Mouse (Mus musculus) fibroblast of lung, adult 2 months (primary cell): Measurements from ENCODE around the gene Tspan3.

ENCODE experiments used
- DNase-seq: peaks from one replicate; pipeline ENCODE4 v3.0.0-alpha.2; 2011; ENCODE audit warnings: low read depth

Tspan3 gene

DNA sequence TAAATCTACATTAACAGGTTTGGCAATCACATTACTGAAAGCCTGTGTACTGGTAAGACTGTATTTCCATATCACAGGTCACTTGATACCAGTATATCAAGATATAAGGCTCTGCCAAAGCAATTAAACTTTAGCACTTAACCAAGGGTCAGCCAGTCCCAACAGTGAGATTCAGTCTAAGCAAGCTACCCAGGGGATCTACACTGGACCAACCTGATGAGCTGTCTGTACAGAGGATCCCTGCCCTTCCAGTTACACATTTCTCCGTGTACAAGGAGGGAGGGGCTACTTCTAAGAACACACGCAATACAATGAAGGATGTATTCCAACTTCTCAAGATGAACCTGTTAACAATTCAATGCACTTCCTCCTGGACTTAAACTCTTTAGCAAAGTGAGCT is 7.2 kb downstream of the Tspan3 start:
- no peak for DNase-seq

- DNase-seq, result no peak
Measured at GRCm38 (mm10) chr9:56154572-56154971, 10.7 kb downstream of the Tspan3 start.

DNA sequence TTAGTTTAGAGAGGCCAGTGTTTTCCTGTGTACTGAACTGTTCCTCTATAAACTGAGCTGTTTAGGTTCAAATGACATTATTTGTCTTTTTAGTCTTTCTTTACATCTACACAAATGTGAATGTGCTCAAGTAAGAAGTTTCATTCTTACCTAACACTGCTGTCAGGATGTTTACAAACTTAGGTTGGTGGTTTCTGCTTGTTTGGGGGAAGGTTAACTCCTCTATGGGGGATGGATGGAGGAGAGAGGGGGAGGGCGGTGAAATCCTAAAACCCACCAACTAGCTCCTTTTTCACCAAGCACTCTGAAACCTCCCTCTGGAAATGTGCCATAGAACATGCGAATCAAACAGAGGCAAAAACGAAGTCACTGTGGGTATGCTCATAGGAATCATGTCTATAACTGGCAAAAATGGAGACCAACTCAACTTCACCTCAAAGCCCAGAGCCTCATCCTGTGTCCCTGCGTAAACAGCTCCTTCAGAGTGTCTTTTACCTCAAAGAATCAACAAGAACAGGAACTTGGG is 12.7 kb downstream of the Tspan3 start:
- DNase-seq, result no peak

GRCm38 (mm10) chr9:56151745-56152481 is 13.4 kb downstream of the Tspan3 start:
- DNase-seq, result peak; percentile 79

GRCm38 (mm10) chr9:56146326-56146923 is 18.9 kb downstream of the Tspan3 start:
- DNase-seq, result no peak

GRCm38 (mm10) chr9:56144366-56145003 is 20.8 kb downstream of the Tspan3 start:
- DNase-seq, result no peak

DNA sequence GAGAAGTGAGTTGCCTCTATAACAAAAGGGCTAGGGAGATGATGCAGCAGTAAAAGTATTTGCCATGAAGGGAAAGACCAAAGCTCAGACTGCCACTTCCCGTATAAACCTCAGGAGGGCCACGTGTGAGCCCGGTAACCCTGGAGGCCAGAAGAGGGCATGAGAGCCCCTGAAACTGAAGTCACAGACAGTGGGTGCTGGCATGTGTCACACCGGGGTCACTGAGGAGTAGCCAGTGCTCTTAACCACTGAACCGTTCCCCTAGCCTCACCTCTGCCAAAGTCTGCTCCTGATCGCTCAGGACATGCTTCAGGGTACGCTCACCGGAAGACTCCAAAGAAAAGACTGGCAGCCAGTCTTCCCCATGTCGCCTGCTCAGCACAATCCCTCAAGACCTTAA is 23.5 kb downstream of the Tspan3 start:
- DNase-seq, result no peak

- no peak for DNase-seq
Measured at GRCm38 (mm10) chr9:56135590-56136197, 29.6 kb downstream of the Tspan3 start.

DNA sequence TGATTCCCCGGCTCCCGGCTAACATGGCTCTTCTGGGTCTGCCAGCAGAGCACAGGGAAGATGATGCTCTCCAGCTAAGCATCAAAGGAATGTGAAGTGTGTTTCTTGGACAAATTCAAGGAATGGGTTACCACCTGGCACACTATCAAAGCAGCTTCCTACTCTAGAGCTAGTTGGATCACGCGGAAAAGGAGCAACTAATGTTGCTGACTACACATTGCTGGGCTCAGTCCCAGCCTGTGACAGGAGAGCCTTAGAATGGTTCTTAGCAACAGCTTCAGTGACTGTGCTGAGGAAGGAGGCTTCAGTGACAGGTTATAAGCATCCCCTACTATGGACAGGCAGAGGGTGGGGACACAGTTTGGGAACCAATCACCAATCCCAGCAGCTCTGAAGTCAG is 30.7 kb downstream of the Tspan3 start:
- no peak for DNase-seq

- DNase-seq, result no peak
Measured at GRCm38 (mm10) chr9:56133970-56134369, 31.3 kb downstream of the Tspan3 start.

- no peak for DNase-seq
Measured at GRCm38 (mm10) chr9:56131813-56132525, 33.3 kb downstream of the Tspan3 start.

GRCm38 (mm10) chr9:56130536-56130935 is 34.7 kb downstream of the Tspan3 start:
- no peak for DNase-seq

GRCm38 (mm10) chr9:56129951-56130350 is 35.3 kb downstream of the Tspan3 start:
- DNase-seq, result no peak

DNA sequence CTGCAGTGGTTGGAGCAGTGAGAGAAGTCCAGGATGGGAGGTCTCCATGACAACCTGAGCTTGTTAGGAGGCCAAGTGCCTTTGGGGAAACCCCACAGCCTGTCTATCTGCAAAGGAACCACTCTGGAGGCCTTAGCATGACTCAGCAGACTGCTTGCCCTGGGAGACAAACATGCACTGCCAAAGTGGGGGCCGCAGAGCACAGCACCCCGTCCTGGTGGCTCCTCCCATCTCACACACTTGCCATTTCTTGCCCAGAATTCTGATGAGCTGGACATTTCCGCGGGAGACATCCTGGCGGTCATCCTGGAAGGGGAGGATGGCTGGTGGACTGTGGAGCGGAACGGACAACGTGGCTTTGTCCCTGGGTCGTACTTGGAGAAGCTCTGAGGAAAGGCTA is 36.9 kb downstream of the Tspan3 start:
- peak; percentile 88 for DNase-seq

DNA sequence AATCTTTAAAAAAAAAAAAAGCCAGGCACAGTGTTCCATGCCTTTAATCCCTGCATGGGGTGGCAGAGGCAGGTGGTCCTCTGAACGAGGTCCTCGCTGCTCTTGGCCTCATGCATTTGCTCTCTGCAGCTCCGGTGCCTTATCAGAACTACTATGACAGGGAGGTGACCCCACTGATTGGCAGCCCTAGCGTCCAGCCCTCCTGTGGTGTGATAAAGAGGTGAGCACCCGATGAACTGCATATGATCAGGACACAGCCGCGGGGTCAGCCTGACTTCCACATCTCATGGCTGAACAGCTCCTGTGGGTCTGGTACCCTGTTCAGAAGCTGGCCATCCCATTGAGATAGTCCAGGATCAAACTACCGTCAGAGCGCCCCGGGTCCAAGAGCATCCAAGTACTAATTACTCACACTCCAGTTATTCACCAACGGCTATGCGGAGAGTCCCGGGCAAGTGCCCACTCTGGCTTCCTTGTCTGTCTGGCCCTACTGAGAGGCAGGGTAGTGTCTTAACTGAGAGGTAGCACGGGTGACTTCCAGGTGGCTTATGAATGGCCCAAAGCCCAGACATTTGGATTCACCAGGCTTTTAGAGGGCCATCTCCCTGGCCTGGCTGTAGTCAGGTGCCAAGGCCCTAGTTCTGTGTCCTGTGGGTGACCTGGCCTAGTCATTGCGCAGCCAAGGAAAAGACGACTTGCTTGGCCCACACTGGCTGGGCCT is 38.7 kb downstream of the Tspan3 start:
- no peak for DNase-seq

GRCm38 (mm10) chr9:56124561-56124960 is 40.7 kb downstream of the Tspan3 start:
- DNase-seq, result no peak

DNA sequence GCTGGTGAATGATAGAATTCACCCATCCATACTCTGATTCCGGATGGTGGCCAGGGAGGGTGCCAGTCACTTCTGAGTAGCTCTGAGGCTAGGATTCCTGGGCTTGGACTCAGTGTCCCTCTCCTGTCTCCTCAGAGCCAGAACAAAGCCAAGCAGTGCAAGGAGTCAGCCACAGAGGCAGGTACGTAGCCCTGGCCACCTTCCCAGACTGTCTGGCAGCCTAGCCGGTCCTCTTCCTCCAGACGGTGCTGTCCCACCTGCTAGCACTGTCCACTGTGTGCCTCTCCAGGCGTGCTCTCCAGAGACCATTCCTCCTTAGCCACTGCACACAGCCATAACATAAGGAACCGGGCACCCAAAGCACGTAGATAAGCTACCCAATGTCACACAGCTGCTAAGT is 41.7 kb downstream of the Tspan3 start:
- DNase-seq, result no peak

DNA sequence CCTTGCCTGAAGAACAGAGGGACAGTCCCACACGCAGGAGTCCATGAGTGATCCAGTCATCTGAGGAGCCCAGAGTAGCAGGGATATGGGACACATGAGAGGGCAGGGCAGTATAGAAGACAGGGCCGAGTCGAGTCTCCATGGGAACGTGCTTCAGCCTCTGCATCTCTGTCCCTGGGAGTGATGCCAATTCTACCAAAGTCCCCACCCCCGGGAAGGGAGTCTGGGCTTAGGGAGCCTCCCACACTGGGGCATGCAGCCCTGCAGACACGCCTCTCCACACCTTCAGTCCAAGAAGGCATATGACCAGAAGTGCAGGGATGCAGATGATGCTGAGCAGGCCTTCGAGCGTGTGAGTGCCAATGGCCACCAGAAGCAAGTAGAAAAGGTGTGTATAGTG is 42.3 kb downstream of the Tspan3 start:
- no peak for DNase-seq

DNA sequence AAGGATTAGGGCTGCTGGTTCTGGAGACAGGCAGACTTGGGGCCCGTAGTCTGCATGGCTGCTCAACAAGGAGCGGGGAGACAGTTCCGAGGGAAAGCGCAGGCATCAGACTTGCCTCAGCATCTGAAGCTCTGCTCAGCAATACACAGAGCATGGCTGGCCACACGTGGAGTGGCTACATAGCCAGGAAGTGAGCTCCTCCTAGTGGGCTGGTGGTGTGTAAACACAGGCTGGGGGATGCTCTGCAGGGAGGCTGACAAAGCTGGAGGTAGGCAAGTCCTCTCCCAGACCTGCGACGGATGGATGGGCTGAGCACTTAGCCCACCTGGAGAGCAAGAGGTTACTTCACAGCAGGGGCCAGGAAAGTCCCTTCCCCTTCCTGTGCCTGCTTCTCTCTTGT is 44.2 kb downstream of the Tspan3 start:
- no peak for DNase-seq

DNA sequence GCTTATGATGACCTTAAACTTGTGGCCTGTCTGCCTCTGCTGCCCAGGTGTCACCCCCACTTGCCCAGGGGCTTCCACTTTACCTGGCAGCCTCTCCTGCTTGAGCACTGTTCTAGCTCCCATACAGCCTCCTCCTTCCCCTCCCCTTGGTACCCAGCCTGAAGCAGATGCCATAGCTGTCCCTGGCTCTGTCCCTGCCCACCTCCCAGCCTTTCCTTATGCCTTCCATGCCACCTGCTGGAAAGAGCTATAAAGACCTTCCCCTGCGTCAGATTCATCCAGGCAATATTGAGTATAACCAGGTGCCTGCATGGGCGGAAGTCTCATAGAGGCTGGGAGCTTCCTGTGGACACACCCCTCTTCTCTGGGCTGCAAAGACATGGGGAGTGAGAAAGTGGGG is 45.6 kb downstream of the Tspan3 start:
- no peak for DNase-seq

DNA sequence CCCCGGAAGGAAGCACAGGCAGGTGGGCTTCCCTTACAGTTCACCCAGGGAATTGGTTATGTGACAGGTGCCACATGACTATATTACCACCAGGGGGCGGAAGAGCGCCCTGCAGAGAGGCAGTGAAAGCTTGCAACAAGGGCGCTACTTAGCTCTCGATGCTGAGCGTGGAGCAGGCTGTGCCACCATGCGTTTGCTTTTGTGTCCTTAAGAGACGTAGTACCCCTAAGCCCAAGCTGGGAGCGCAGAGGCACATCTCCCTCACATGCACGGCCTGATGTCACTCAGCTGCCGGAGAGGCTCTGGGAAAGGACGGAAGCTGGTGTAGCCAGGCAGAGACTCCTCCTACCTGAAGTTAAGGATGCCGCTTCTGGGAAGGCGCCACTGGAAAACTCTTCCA is 46.7 kb downstream of the Tspan3 start:
- no peak for DNase-seq
